Mouse (Mus musculus): Measurements from ENCODE around the gene Gm7945. TPM values are rescaled to one million over a fixed set of nuclear protein-coding genes. Genes with fewer than 3 reads are reported as not detected.
"Not testable (repeated sequence)": the region's sequence is repeated elsewhere in the genome, so short reads cannot be mapped to it uniquely, and the experiment has no call there.

Gm7945 gene
- total RNA-seq (2012; rRNA removed) = not detected in 2 replicates
- not detected in 2 replicates for total RNA-seq (2014; rRNA removed)
- not detected in 2 replicates for polyA plus RNA-seq (2012; ENCODE audit: insufficient read length, low read depth)

- DNase-seq (ENCODE audit: extremely low read depth); dilution Hi-C loops (cut with MboI; ENCODE audit: extremely low pct_ligation_motif_present, extremely low pct_unique_long_range_greater_than_20kb, low sequenced_read_pairs); H3K79me2 ChIP-seq (replicated peaks; ENCODE audit: control insufficient read depth, extremely low read depth, insufficient read depth, poor library complexity, severe bottlenecking); H3K9me3 ChIP-seq (replicated peaks; ENCODE audit: low read length); H3K9ac ChIP-seq (ENCODE audit: insufficient read depth, low read depth); H3K36me3 ChIP-seq (replicated peaks in 1 of 2; ENCODE audit: control insufficient read depth in 1 of 2, insufficient read depth in 1 of 2, low read length in 1 of 2); H3K4me1 ChIP-seq (ENCODE audit: control insufficient read depth in 1 of 2, insufficient read depth in 2 of 2); H3K27ac ChIP-seq (ENCODE audit: insufficient read depth, low read depth); H3K27me3 ChIP-seq (replicated peaks); in situ Hi-C loops (cut with MboI; ENCODE audit: low pct_ligation_motif_present, low pct_unique_long_range_greater_than_20kb, low sequenced_read_pairs); H3K4me2 ChIP-seq (ENCODE audit: insufficient read depth, low read depth, poor library complexity, severe bottlenecking); H3K4me3 ChIP-seq (replicated peaks in 1 of 3; ENCODE audit: low read depth in 2 of 3, low read length in 2 of 3, poor library complexity in 1 of 3): not testable (repeated sequence)
These were observed at the start of gene Gm7945 for GRCm38 (mm10) chr14:41386279-41386678. TSS of gene Gm7945 (minus strand) at chr14:41386379.

GRCm38 (mm10) chr14:41425393-41426075 lies 39.4 kb upstream of the Gm7945 start:
- H3K27me3 ChIP-seq (replicated peaks); in situ Hi-C loops (cut with MboI; ENCODE audit: low pct_ligation_motif_present, low pct_unique_long_range_greater_than_20kb, low sequenced_read_pairs); H3K27ac ChIP-seq (ENCODE audit: insufficient read depth, low read depth); H3K4me3 ChIP-seq (replicated peaks in 1 of 3; ENCODE audit: low read depth in 2 of 3, low read length in 2 of 3, poor library complexity in 1 of 3); H3K36me3 ChIP-seq (replicated peaks in 1 of 2; ENCODE audit: control insufficient read depth in 1 of 2, insufficient read depth in 1 of 2, low read length in 1 of 2); H3K9ac ChIP-seq (ENCODE audit: insufficient read depth, low read depth); H3K79me2 ChIP-seq (replicated peaks; ENCODE audit: control insufficient read depth, extremely low read depth, insufficient read depth, poor library complexity, severe bottlenecking); DNase-seq (ENCODE audit: extremely low read depth); dilution Hi-C loops (cut with MboI; ENCODE audit: extremely low pct_ligation_motif_present, extremely low pct_unique_long_range_greater_than_20kb, low sequenced_read_pairs); H3K4me2 ChIP-seq (ENCODE audit: insufficient read depth, low read depth, poor library complexity, severe bottlenecking); H3K9me3 ChIP-seq (replicated peaks; ENCODE audit: low read length); H3K4me1 ChIP-seq (ENCODE audit: control insufficient read depth in 1 of 2, insufficient read depth in 2 of 2): not testable (repeated sequence)
- peak in 1 of 2 experiments; percentile 11; a peak in 1 of 4 replicates for TF ChIP-seq CTCF (conservative IDR thresholded peaks at IDR 0.05 in 1 of 2, IDR thresholded peaks at IDR 0.05 in 1 of 2; ENCODE audit: low read depth in 2 of 2, low read length in 2 of 2)

- H3K79me2 ChIP-seq (replicated peaks; ENCODE audit: control insufficient read depth, extremely low read depth, insufficient read depth, poor library complexity, severe bottlenecking); DNase-seq (ENCODE audit: extremely low read depth); H3K4me1 ChIP-seq (ENCODE audit: control insufficient read depth in 1 of 2, insufficient read depth in 2 of 2); dilution Hi-C loops (cut with MboI; ENCODE audit: extremely low pct_ligation_motif_present, extremely low pct_unique_long_range_greater_than_20kb, low sequenced_read_pairs); H3K4me2 ChIP-seq (ENCODE audit: insufficient read depth, low read depth, poor library complexity, severe bottlenecking); H3K27me3 ChIP-seq (replicated peaks); H3K9ac ChIP-seq (ENCODE audit: insufficient read depth, low read depth); in situ Hi-C loops (cut with MboI; ENCODE audit: low pct_ligation_motif_present, low pct_unique_long_range_greater_than_20kb, low sequenced_read_pairs); H3K9me3 ChIP-seq (replicated peaks; ENCODE audit: low read length); H3K27ac ChIP-seq (ENCODE audit: insufficient read depth, low read depth); H3K4me3 ChIP-seq (replicated peaks in 1 of 3; ENCODE audit: low read depth in 2 of 3, low read length in 2 of 3, poor library complexity in 1 of 3); H3K36me3 ChIP-seq (replicated peaks in 1 of 2; ENCODE audit: control insufficient read depth in 1 of 2, insufficient read depth in 1 of 2, low read length in 1 of 2): not testable (repeated sequence)
These were observed 38.5 kb upstream of the Gm7945 start for GRCm38 (mm10) chr14:41424694-41425093.

GRCm38 (mm10) chr14:41408181-41408580 lies 22.0 kb upstream of the Gm7945 start, which contains the start of gene Gm6482:
TSS of gene Gm6482 (minus strand) at chr14:41408281.
- H3K27me3 ChIP-seq (replicated peaks); in situ Hi-C loops (cut with MboI; ENCODE audit: low pct_ligation_motif_present, low pct_unique_long_range_greater_than_20kb, low sequenced_read_pairs); H3K9me3 ChIP-seq (replicated peaks; ENCODE audit: low read length); dilution Hi-C loops (cut with MboI; ENCODE audit: extremely low pct_ligation_motif_present, extremely low pct_unique_long_range_greater_than_20kb, low sequenced_read_pairs); H3K79me2 ChIP-seq (replicated peaks; ENCODE audit: control insufficient read depth, extremely low read depth, insufficient read depth, poor library complexity, severe bottlenecking); H3K36me3 ChIP-seq (replicated peaks in 1 of 2; ENCODE audit: control insufficient read depth in 1 of 2, insufficient read depth in 1 of 2, low read length in 1 of 2); H3K4me1 ChIP-seq (ENCODE audit: control insufficient read depth in 1 of 2, insufficient read depth in 2 of 2); DNase-seq (ENCODE audit: extremely low read depth); H3K27ac ChIP-seq (ENCODE audit: insufficient read depth, low read depth); H3K4me3 ChIP-seq (replicated peaks in 1 of 3; ENCODE audit: low read depth in 2 of 3, low read length in 2 of 3, poor library complexity in 1 of 3); H3K4me2 ChIP-seq (ENCODE audit: insufficient read depth, low read depth, poor library complexity, severe bottlenecking); H3K9ac ChIP-seq (ENCODE audit: insufficient read depth, low read depth): not testable (repeated sequence)

- DNase-seq (ENCODE audit: extremely low read depth); H3K4me1 ChIP-seq (ENCODE audit: control insufficient read depth in 1 of 2, insufficient read depth in 2 of 2); H3K4me3 ChIP-seq (replicated peaks in 1 of 3; ENCODE audit: low read depth in 2 of 3, low read length in 2 of 3, poor library complexity in 1 of 3); dilution Hi-C loops (cut with MboI; ENCODE audit: extremely low pct_ligation_motif_present, extremely low pct_unique_long_range_greater_than_20kb, low sequenced_read_pairs); H3K79me2 ChIP-seq (replicated peaks; ENCODE audit: control insufficient read depth, extremely low read depth, insufficient read depth, poor library complexity, severe bottlenecking); H3K4me2 ChIP-seq (ENCODE audit: insufficient read depth, low read depth, poor library complexity, severe bottlenecking); H3K9me3 ChIP-seq (replicated peaks; ENCODE audit: low read length); in situ Hi-C loops (cut with MboI; ENCODE audit: low pct_ligation_motif_present, low pct_unique_long_range_greater_than_20kb, low sequenced_read_pairs); H3K27me3 ChIP-seq (replicated peaks); H3K9ac ChIP-seq (ENCODE audit: insufficient read depth, low read depth); H3K36me3 ChIP-seq (replicated peaks in 1 of 2; ENCODE audit: control insufficient read depth in 1 of 2, insufficient read depth in 1 of 2, low read length in 1 of 2); H3K27ac ChIP-seq (ENCODE audit: insufficient read depth, low read depth): not testable (repeated sequence)
These were observed 37.9 kb downstream of the Gm7945 start, which contains the start of gene Gm5798 for GRCm38 (mm10) chr14:41348309-41348708. TSS of gene Gm5798 (plus strand) at chr14:41348609.
